Mouse (Mus musculus) cerebellum, adult (tissue): ENCODE results near the gene Gpx4.

ENCODE experiments used
- ATAC-seq: cut with Nextera tagmentation; 2 replicates; pipeline ENCODE4 v1.9.2; 2017; ENCODE audit warnings: mild to moderate bottlenecking, moderate library complexity, mixed read lengths; ENCODE audit not compliant: insufficient number of reproducible peaks, low FRiP score, low TSS enrichment

Gpx4 gene

DNA sequence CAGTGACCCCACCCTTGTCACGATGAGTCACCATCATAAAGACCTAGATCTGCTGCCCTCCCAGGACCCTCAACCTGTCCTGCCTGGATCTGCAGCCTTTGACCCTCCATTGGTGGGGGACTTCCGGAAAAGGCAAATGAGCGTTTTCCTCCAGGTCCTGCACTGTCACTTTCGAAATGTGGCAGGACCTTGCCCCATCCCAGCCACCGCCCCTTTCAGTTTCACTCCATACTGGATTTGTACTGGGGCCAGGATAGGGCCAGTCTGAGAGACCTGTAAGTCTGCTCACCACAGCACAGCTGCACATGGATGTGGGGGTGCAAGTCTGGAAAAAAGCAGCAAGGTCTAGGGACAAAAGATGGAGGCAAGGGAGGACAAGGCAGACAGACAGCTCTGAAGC is 51.7 kb downstream of the Gpx4 start:
- no peak for ATAC-seq

DNA sequence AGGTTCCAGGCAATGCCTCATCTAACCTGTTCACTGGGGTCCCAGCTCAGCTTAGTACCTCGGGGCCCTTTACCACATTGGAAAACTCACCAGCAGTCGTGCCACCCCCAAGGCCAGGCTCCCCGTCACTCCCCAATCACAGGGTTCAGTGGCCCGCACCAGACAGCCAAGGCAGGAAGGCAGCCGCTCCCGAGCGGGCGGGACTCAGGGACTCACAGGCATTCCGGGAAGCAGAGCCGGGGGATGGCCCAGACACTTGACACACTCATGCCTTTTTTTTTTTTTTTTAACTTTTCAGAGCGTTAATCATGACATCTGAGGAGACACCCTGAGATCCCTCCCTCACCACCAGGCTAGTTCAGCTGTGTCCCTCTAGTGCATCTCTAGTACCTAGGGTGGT is 54.0 kb downstream of the Gpx4 start:
- no peak for ATAC-seq

DNA sequence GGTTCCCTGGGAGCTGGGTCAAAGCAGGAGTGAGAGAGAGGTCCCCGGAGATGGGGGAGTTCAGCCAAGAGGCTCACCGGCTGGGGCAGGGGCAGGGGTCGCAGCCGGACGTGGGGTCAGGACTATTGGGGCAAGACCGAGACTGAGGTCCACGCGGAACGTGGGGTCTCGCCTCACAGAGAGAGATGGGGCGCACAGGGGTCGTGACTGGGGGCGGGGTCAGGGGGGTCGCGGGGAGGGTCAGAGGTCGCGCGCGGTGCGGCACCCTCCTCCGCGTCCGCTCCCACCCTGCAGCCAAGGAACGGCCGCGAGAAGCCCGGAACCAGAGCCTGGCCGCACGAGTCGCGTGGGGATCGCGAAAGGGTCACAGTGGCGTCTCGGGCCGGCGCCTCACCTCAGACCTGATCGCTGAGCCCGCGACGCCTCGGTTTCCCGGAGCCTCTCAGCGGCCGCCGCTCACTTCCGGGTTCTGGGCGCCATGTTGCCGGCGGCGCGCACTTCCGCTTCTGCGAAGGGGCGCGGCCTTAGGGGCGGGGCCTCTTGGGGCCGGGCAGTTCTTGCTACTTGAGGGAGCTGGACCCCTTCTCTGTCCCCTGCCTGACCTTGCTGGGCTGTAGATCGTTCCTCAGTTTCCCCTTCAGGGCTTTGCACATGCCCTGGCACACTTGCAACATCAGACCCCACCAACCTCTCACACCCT is 55.4 kb downstream of the Gpx4 start:
- peak; percentile 80; the same call in 1 of the 2 replicates for ATAC-seq

DNA sequence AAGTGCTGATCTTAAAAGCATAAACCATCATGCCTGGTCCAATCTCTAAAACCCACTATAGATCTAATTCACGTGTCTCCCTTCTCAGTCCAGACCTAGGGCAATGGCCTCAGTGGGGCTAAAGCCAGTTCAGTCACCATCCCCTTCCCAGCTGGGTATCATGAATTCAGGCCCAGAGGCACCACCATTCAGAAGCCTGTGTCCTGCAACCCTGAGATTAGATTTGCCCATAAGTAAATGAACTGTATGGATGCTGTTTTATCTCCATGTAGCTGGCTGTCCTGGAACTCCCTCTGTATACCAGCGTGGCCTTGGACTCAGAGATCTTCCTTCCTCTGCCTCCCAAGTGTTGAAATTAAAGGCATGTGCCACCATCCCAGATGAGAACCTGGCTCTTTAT is 56.1 kb downstream of the Gpx4 start:
- no peak for ATAC-seq

DNA sequence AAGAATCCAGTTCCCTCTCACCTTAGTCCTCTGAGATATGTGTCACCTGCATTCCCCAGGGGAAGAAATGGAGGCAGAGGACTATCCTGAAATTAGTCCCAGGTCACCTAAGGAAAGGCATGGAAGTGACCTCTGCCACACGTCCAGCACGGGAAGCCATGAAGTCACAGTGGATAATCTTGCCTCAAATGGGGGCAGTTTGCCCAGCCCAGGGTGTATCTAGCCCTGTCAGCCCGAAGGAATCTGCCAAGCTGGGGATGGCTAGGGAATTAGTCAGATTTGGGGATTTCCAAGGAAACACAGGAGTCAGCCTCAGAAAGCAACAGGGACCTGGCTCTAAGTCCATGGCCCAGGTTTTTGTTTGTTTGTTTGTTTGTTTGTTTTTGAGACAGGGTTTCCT is 57.2 kb downstream of the Gpx4 start:
- ATAC-seq = no peak

DNA sequence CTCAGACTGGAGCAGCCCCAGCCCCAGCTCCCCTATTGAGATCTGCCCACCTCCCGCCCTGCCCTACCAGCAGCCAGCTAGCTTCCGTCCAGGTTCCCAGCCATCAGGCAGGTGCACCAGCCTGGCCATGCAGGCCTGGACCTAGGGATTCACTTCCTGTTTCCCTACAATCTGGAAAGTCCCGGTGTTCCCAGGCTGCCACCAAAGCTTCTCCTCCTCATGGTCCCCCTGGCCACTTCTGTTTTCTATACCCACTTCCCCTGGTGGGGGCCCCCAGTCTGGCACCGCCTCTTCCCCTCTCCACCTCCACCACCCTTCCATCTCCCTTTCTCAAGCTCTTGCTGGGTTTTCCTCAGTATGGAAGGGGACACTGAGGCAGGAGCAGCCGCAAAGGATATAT is 58.5 kb downstream of the Gpx4 start, which contains the start of gene Sbno2:
Gene Sbno2, minus strand, starts transcription at position 112 of the 400 bp plus-strand sequence.
- ATAC-seq = no peak

DNA sequence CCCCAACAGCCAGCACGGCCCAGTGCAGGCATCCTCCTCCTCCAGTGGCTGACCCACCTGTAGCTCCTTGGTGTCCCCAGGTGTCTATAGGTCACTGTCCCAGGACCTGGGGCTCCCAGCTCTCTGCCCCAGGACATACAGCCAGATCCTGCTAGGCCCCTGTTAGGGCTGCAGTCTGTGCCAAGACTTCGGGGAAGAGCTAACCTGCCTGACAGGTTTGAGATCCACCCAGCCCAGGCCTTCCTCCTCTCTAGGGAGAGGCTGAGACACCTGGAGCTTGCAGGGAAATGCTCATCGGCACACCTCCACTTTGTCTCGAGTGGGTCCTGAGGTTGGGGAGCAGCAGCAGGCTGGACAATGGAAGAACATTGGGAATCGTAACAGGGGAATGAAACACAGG is 59.0 kb downstream of the Gpx4 start:
- ATAC-seq = no peak
